Mouse (Mus musculus): ENCODE results near the gene Gabarapl2.

GRCm38 (mm10) chr8:111957231-111957630 lies 16.7 kb downstream of the Gabarapl2 start:
- TF ChIP-seq CHD2 (IDR thresholded peaks at IDR 0.05; ENCODE audit: low read depth, low read length) (no peak), ZNF384 (IDR thresholded peaks at IDR 0.05; ENCODE audit: low read depth, low read length) (no peak), HCFC1 (IDR thresholded peaks at IDR 0.05; ENCODE audit: borderline replicate concordance, insufficient read depth, low read length) (no peak), MAFK (IDR thresholded peaks at IDR 0.05; ENCODE audit: insufficient read depth, low read depth, low read length) (no peak), ZC3H11A (IDR thresholded peaks at IDR 0.05; ENCODE audit: borderline replicate concordance, low read depth, low read length) (no peak)

All from ES-E14 (cell line).